Mouse (Mus musculus): ENCODE results near the gene Crtc2. TPM values are rescaled to one million over a fixed set of nuclear protein-coding genes. Genes with fewer than 3 reads are reported as not detected.

Gene Crtc2
- 10 to 100 TPM; 29.8 to 34.6 TPM for total RNA-seq (2021)
- long read RNA-seq, partial matches to known transcripts: 2 of 7 reads
- long read RNA-seq, other reads (novel, unspliced or antisense): 3 of 7 reads

DNA sequence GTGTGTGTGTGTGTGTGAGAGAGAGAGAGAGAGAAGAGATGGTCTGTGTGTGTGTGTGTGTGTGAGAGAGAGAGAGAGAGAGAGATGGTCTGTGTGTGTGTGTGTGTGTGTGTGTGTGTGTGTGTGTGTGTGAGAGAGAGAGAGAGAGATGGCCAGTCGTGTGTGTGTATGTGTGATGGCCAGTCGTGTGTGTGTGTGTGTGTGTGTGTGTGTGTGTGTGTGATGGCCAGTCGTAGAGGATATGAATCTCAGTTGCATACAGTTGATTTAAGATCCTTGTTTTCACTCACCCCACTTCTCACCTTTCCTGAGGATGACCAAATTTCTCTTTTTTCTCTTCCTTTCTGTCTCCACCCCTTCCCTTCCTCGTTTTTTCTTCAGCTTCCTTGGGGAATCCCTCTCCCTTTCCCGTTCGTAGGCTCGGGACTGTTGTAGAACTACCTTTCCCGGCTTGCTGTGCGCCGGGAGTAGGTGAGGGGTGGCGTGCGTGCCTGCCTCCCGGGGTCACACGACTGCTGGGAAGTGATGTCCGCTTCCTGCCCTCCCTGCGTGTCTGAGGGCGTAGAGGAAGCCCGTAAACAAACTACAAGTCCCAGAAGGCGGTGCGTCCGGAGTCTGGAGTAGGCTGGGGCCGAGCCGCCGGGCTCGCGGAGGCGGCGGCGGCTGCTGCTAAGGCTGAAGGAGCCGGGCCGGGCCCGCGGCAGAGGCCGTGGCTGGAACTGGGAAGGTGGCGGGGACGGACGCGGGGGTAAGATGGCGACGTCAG, at the start of gene Crtc2:
Gene Crtc2 (plus strand): TSS at position 511 of the 766 bp plus-strand sequence.
- peak; percentile 92 to 94 for DNase-seq (ENCODE audit: low spot score in 2 of 2)

- DNase-seq (ENCODE audit: low spot score in 2 of 2): no peak
These were observed 49.4 kb upstream of the Crtc2 start for GRCm38 (mm10) chr3:90204582-90204981.

DNA sequence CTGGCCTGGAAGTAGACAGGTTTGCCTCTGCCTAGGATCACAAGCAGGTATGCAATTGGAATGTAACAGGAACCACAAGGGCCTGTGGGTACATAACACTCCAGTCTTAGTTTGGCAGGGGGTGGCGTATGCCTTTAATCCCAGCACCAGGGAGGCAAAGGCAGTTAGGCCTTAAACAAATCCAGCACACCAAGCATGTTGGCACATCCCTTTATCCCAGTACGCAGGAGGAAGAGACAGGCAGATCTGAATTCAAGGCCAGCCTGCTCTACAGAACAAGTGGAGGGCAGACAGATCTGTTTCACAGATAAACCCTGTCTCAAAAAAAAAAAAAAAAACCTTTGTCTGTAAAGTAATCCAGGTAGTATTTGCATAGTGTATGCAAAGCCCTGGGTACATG, 45.3 kb upstream of the Crtc2 start:
- DNase-seq (ENCODE audit: low spot score in 2 of 2): no peak

GRCm38 (mm10) chr3:90209908-90210566, 43.9 kb upstream of the Crtc2 start:
- no peak for DNase-seq (ENCODE audit: low spot score in 2 of 2)

GRCm38 (mm10) chr3:90211475-90212398, 42.2 kb upstream of the Crtc2 start:
- DNase-seq (ENCODE audit: low spot score in 2 of 2): no peak

DNA sequence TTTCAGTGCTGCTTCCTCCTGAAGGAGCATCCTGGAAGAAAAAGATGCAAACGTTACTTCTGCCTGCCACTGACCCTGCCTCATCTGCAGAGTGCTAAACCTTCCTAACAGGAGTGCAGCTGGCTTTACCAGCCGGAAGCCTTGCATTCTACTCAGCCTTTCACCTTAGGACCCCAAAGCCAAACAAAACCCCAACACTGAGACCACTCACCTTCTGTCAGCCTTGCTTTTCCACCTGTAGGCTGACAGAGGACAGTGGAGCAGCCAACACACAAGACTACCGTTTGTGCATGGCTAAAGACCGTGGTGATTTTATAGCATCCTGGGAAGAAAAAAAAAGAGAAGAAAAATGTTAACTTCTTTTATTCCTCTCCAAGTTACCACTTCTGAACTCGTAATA, 41.2 kb upstream of the Crtc2 start:
- DNase-seq (ENCODE audit: low spot score in 2 of 2): no peak

DNA sequence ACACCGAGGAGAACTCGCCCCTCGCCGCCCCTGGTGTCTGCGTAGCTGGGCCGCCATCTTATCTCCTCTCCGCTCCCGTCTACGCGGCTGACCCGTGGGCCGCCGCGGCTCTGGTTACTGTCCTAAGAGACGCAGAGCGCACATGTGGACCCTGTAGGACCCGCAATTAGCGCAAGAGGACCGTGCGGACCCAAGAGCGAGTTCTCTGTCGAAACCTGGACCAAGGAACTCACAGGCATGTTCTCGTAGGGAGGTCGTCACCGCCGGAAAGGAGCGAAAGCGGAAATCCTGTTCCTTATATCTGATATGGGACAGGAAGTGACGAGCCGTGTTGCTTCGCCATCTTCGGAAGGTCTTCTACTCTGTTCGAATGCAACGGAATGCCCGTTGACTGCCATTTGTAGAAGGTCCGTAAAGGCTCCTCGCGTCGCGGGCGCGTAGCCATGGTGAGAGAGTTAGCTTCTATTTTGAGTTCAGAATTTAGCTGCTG, 40.5 kb upstream of the Crtc2 start, which contains the start of the genes Rps27 and Rab13:
Gene Rps27 (minus strand): TSS at position 275 of the 490 bp plus-strand sequence.
Gene Rab13 (plus strand): TSS at position 319 of the 490 bp plus-strand sequence.
- peak; percentile 82 to 89 for DNase-seq (ENCODE audit: low spot score in 2 of 2)

GRCm38 (mm10) chr3:90213956-90214684, 39.8 kb upstream of the Crtc2 start:
- DNase-seq (ENCODE audit: low spot score in 2 of 2): no peak

GRCm38 (mm10) chr3:90215825-90216380, 38.1 kb upstream of the Crtc2 start:
- DNase-seq (ENCODE audit: low spot score in 2 of 2): no peak

GRCm38 (mm10) chr3:90220088-90220487, 33.9 kb upstream of the Crtc2 start:
- DNase-seq (ENCODE audit: low spot score in 2 of 2): peak; percentile 47 to 66

- peak; percentile 57 to 67 for DNase-seq (ENCODE audit: low spot score in 2 of 2)
These were observed 33.4 kb upstream of the Crtc2 start for GRCm38 (mm10) chr3:90220531-90220951.

- DNase-seq (ENCODE audit: low spot score in 2 of 2): no peak
These were observed 32.8 kb upstream of the Crtc2 start for GRCm38 (mm10) chr3:90221123-90221522.

GRCm38 (mm10) chr3:90222455-90222854, 31.5 kb upstream of the Crtc2 start:
- DNase-seq (ENCODE audit: low spot score in 2 of 2): no peak

DNA sequence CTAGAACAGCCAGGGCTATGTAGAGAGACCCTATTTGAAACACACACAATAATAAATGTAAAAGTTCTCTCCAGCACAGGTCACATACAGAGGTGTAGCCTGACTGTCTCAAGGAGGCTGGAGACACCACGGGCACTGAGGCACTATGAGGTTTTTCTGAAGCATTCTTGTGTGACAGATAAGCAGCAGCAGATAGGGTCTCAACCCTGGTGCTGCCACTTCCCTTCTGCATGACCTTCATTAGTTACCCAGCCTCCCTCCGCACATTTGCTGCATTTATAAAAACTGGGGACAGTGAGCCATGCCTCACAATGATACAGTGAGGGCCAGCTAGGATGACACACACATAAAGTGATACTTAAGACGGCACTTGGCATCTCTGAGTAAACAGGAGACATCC, 31.0 kb upstream of the Crtc2 start:
- no peak for DNase-seq (ENCODE audit: low spot score in 2 of 2)

DNA sequence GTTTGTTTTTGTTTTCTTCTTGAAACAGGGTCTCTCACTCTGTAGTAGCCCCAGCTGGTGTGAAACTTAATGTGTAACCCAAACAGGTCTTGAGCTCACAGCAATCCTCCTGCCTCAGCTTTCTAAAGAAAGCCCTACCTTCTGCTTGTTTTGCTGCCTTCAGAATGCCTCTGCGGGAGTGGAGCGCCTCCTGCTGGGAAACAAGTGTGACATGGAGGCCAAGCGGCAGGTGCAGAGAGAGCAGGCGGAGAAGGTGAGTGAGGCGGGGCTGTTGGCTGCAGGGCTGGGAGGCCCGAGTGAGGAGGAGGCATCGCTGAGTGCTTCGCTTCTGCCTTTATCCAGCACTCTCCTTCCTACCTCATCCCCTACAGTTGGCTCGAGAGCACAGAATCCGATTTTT, 29.6 kb upstream of the Crtc2 start:
- DNase-seq (ENCODE audit: low spot score in 2 of 2): no peak

DNA sequence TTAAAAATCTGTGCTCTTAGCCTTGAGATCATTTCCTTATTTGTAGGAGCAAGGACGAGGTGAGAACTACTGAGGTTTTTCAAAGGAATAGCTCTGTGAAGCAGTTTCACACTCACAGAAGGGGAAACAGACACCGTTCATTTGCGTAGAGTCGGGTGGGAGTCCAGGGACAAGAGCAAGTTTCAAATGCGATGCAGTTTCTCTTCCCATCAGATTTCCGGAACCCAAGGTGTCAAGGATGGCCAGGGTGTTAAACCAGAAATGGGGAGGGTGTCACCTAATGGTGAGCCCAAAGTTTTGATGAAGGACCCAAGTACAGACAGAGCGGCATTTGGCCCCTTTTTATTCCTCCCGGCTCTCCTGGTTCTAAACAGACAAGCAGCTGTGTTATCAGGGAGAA, 22.9 kb upstream of the Crtc2 start:
- DNase-seq (ENCODE audit: low spot score in 2 of 2): no peak

DNA sequence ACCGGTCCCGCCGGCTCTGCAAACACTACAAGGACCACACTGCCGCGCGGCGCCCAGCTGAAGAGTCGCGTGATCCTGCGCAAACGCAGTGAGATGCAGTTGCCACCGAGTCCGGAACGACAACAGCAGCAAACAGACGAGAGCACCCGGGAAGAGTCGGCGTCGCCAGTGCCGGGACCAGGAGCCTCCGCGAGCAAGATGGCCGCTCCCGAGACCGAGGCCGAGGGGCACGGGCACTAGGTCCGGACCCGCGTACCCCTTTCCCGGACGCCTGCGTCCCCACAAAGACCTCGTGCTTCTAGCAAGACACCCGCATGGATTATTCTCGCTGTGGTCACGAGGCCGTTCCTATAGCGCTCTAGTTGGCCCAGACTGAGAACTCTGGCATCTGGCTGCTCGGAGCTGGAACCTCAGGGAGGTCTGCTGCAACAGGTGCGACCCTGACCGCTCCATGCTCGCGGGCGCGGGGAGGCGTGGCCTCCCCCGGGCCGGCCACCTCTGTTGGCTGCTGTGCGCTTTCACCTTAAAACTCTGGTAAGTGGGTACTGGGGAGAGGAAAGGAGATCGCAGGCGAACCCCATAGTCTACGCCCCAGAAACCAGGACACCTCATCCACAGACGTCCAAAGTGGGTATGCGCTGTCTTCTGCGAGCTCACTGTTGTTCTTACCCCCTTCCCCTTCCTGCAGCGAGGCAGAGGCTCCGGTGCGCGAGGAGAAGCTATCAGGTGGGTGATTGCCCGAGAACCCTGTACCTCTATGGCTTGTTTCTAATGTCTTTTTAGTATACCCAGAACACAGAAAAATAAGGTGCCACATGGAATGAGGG, 22.2 kb upstream of the Crtc2 start, which contains the start of gene Jtb:
Gene Jtb (plus strand): TSS at position 91 of the 827 bp plus-strand sequence.
- peak; percentile 92 to 94 for DNase-seq (ENCODE audit: low spot score in 2 of 2)

GRCm38 (mm10) chr3:90241251-90241650, 12.7 kb upstream of the Crtc2 start:
- DNase-seq (ENCODE audit: low spot score in 2 of 2): no peak
